Mouse (Mus musculus): ENCODE measurements around the gene Lhcgr. TPM values are rescaled to one million over a fixed set of nuclear protein-coding genes. Genes with fewer than 3 reads are reported as not detected.

Gene Lhcgr
- total RNA-seq (2012; rRNA removed), result not detected in 2 replicates
- polyA plus RNA-seq (2012; ENCODE audit: insufficient read depth in 1 of 2, insufficient read length in 2 of 2, low read depth in 1 of 2, low replicate concordance in 2 of 2, missing spikeins in 1 of 2), result not detected

DNA sequence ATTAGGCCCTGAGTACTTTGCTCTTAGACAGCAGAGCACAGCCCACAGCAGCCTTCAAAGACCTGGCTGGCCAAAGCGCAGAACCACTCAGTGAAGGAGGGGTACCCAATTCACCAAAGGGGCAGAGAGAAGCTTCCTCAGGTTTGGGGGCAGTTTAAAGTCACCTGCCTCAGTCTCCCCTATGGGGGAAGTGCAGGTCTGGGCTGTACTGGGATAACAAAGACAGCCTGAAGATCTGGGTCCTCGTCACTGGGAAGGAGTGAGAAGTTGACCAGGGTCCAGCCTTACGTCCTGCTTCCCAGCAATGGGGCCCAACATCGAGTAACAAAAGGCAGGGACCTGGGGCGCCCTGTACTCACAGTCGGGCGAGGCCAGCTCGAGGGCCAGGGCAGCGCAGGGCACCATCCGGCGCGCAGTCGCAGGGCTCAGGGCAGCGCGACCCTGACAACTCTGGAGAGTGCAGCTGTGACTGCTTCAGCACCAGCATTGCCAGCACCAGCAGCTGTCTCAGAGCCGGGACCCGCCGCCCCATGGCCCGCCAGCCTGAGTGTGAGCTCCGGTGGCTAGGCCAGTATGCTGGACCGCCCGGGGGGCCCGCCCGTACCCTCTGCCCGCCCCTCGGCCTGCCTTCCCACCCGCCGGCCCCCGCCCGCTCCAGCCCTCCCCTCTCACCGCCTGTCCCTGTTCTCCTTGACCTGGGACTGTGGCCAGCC lies at the start of gene Lhcgr:
Gene Lhcgr (minus strand): TSS at position 551 of the 713 bp plus-strand sequence.
- TF ChIP-seq GABPA (IDR thresholded peaks at IDR 0.05; ENCODE audit: low read depth, low read length), result no peak
- no peak for TF ChIP-seq MYC (IDR thresholded peaks at IDR 0.05; ENCODE audit: low read depth, low read length)
- no peak for TF ChIP-seq ZNF384 (IDR thresholded peaks at IDR 0.05; ENCODE audit: low read depth, low read length)
- no peak for TF ChIP-seq SMC3 (IDR thresholded peaks at IDR 0.05; ENCODE audit: low read depth, low read length)
- no peak for TF ChIP-seq UBTF (IDR thresholded peaks at IDR 0.05; ENCODE audit: borderline replicate concordance, insufficient read depth, low read depth, low read length)
- no peak for TF ChIP-seq E2F4 (IDR thresholded peaks at IDR 0.05; ENCODE audit: borderline replicate concordance, low read depth, low read length)
- TF ChIP-seq JUND (IDR thresholded peaks at IDR 0.05; ENCODE audit: low read depth, low read length), result no peak
- TF ChIP-seq POLR2A (IDR thresholded peaks at IDR 0.05; ENCODE audit: control insufficient read depth in 1 of 2, insufficient read depth in 1 of 2, low read depth in 1 of 2, low read length in 2 of 2, poor library complexity in 1 of 2), result no peak
- H3K4me1 ChIP-seq (ENCODE audit: control insufficient read depth in 1 of 2, insufficient read depth in 2 of 2, low read length in 2 of 2), result no peaks in the 10 kb centered on the region
- H3K27me3 ChIP-seq (ENCODE audit: control insufficient read depth in 1 of 2, insufficient read depth in 2 of 2, low read length in 2 of 2), result no peaks in the 10 kb centered on the region
- no peak within 1 kb of the TSS for H3K27ac ChIP-seq (ENCODE audit: control insufficient read depth, low read depth, low read length)
- H3K79me2 ChIP-seq (ENCODE audit: control insufficient read depth, insufficient read depth, low read length, poor library complexity), result no peaks in the 10 kb centered on the region
- no peaks in the 10 kb centered on the region for H3K36me3 ChIP-seq (ENCODE audit: control insufficient read depth in 1 of 2, insufficient read depth in 2 of 2, low read length in 2 of 2)
- no peak for DNase-seq (ENCODE audit: low read depth, low spot score)
- no peak within 1 kb of the TSS for H3K9ac ChIP-seq (ENCODE audit: control insufficient read depth, low read depth, low read length, poor library complexity, severe bottlenecking)
- no peaks in the 10 kb centered on the region for H3K9me3 ChIP-seq (replicated peaks; ENCODE audit: insufficient read depth, low read length)
- no peak within 1 kb of the TSS for H3K4me3 ChIP-seq (ENCODE audit: control insufficient read depth in 1 of 2, insufficient read depth in 1 of 2, low read depth in 2 of 2, low read length in 2 of 2)

DNA sequence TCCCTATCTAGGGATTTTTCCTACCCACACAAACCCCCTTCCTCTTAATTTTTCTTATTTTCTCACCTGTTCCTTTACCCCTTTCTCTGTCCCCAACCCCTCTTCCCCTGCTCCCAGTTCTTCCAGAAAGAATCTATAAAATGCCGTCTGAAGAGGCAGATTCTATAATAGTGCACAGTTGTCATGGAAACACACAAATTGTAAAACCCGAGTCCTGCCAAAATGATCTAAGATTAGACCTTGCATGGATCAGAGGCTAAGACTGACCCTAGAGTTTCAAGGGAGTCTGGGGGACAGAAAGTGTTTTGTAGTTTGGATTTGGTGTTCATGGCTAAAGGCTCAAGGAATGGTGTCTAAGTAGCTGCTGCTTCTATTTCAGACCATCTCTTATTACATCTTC lies 25.8 kb upstream of the Lhcgr start:
- no peaks in the 10 kb centered on the region for H3K9me3 ChIP-seq (replicated peaks; ENCODE audit: insufficient read depth, low read length)
- H3K36me3 ChIP-seq (ENCODE audit: control insufficient read depth in 1 of 2, insufficient read depth in 2 of 2, low read length in 2 of 2), result no peaks in the 10 kb centered on the region
- no peaks in the 10 kb centered on the region for H3K79me2 ChIP-seq (ENCODE audit: control insufficient read depth, insufficient read depth, low read length, poor library complexity)
- H3K27me3 ChIP-seq (ENCODE audit: control insufficient read depth in 1 of 2, insufficient read depth in 2 of 2, low read length in 2 of 2), result no peaks in the 10 kb centered on the region; a peak in 1 of 4 replicates
- TF ChIP-seq POLR2A (IDR thresholded peaks at IDR 0.05; ENCODE audit: control insufficient read depth in 1 of 2, insufficient read depth in 1 of 2, low read depth in 1 of 2, low read length in 2 of 2, poor library complexity in 1 of 2), result no peak
- TF ChIP-seq ETS1 (IDR thresholded peaks at IDR 0.05; ENCODE audit: low read depth, low read length), result no peak
- no peak for TF ChIP-seq KAT2A (conservative IDR thresholded peaks at IDR 0.05; ENCODE audit: low read depth, low read length)
- TF ChIP-seq MAX (IDR thresholded peaks at IDR 0.05; ENCODE audit: low read length), result no peak
- no peak for TF ChIP-seq MAZ (IDR thresholded peaks at IDR 0.05; ENCODE audit: low read depth, low read length)
- TF ChIP-seq SIN3A (IDR thresholded peaks at IDR 0.05; ENCODE audit: low read length), result no peak
- TF ChIP-seq RCOR1 (IDR thresholded peaks at IDR 0.05; ENCODE audit: low read depth, low read length), result no peak
- TF ChIP-seq E2F4 (IDR thresholded peaks at IDR 0.05; ENCODE audit: borderline replicate concordance, low read depth, low read length), result no peak
- TF ChIP-seq USF1 (IDR thresholded peaks at IDR 0.05; ENCODE audit: low read depth, low read length), result no peak
- no peak for TF ChIP-seq MYC (IDR thresholded peaks at IDR 0.05; ENCODE audit: low read depth, low read length)
- no peak for TF ChIP-seq JUND (IDR thresholded peaks at IDR 0.05; ENCODE audit: low read depth, low read length)
- TF ChIP-seq EP300 (IDR thresholded peaks at IDR 0.05; ENCODE audit: low read depth in 1 of 2, low read length in 2 of 2), result no peak
- TF ChIP-seq TCF12 (IDR thresholded peaks at IDR 0.05; ENCODE audit: low read depth, low read length), result no peak
- no peak for TF ChIP-seq NELFE (IDR thresholded peaks at IDR 0.05; ENCODE audit: low read depth, low read length)
- no peak overlapping the region for H3K27ac ChIP-seq (ENCODE audit: control insufficient read depth, low read depth, low read length)
- no peak overlapping the region for H3K4me3 ChIP-seq (ENCODE audit: control insufficient read depth in 1 of 2, insufficient read depth in 1 of 2, low read depth in 2 of 2, low read length in 2 of 2)
- DNase-seq (ENCODE audit: low read depth, low spot score), result no peak
- H3K4me1 ChIP-seq (ENCODE audit: control insufficient read depth in 1 of 2, insufficient read depth in 2 of 2, low read length in 2 of 2), result no peaks in the 10 kb centered on the region
- no peak overlapping the region for H3K9ac ChIP-seq (ENCODE audit: control insufficient read depth, low read depth, low read length, poor library complexity, severe bottlenecking)

Measured in MEL (cell line).